Mouse (Mus musculus) E14TG2a.4 (cell line): ENCODE measurements around the gene Ghsr.

Experiments used
- H3K27me3 ChIP-seq: 2 replicates; pipeline ENCODE4 v1.6.1; 2014; ENCODE audit warnings: low read length, control low read depth; ENCODE audit not compliant: insufficient read depth
- H3K36me3 ChIP-seq: 2 replicates; pipeline ENCODE4 v1.6.1; 2014; ENCODE audit warnings: low read length, control low read depth; ENCODE audit not compliant: insufficient read depth
- H3K4me1 ChIP-seq: replicated peaks from 2 replicates; pipeline ENCODE4 v1.6.1; 2014; ENCODE audit warnings: low read depth, low read length, control low read depth
- H3K4me3 ChIP-seq: replicated peaks from 2 replicates; pipeline ENCODE4 v1.5.1; 2014; ENCODE audit warnings: mild to moderate bottlenecking, low read length
- H3K9me3 ChIP-seq: 2 replicates; pipeline ENCODE4 v1.6.1; 2014; ENCODE audit warnings: low read length, control low read depth
- CTCF ChIP-seq: conservative IDR thresholded peaks from 2 replicates; pipeline ENCODE4 v1.5.1; 2014; ENCODE audit warnings: low read length
- NANOG ChIP-seq: IDR thresholded peaks from 2 replicates; pipeline ENCODE4 v1.6.1; 2014; ENCODE audit warnings: borderline replicate concordance, low read length, mixed read lengths
- POU5F1 ChIP-seq: IDR thresholded peaks from 2 replicates; pipeline ENCODE4 v1.6.1; 2014; ENCODE audit warnings: low read length, borderline replicate concordance

Ghsr gene

GRCm38 (mm10) chr3:27422521-27422920 is 51.4 kb downstream of the Ghsr start:
- no peak overlapping the region for H3K4me3 ChIP-seq
- peaks cover 16% of the 10 kb centered on the region for H3K36me3 ChIP-seq
- H3K4me1 ChIP-seq, result peaks cover 9% of the 10 kb centered on the region
- no peak for TF ChIP-seq CTCF
- no peak for TF ChIP-seq POU5F1
- no peak for TF ChIP-seq NANOG
- H3K27me3 ChIP-seq, result no peaks in the 10 kb centered on the region
- no peaks in the 10 kb centered on the region for H3K9me3 ChIP-seq

DNA sequence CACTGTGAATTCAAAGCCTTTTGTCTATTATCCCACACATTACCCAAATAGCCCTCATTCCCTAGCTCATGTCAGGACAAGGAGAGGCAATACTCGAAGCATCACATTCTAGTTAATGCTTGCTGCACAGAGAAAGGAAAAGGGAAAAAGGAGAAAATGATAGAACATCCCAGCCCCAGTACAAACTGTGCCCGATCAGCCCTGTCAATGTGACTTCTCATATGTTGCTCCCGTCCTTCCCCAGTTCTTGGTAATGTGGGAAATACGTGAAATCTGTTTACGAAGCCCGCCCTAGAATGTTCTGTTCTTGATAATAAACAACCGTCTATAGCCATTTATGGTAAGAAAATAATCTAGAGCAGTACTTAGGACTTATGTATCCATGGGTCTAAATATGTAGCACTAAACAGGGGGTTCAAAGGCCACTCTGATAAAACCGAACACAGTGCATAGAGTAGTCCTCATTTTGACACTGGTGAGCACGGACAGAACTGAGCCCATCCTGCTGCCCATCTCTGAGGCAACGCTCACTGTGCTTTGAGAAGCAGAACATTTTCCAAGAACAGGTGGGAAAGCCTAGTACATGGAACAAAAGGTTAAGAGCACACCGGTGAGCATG is 53.0 kb downstream of the Ghsr start:
- no peak for TF ChIP-seq NANOG
- no peak for TF ChIP-seq CTCF
- no peak for TF ChIP-seq POU5F1
- Histone ChIP-seq H3K27me3 (no peaks in the 10 kb centered on the region), H3K4me3 (no peak overlapping the region), H3K9me3 (no peaks in the 10 kb centered on the region), H3K4me1 (peaks cover 9% of the 10 kb centered on the region), H3K36me3 (peaks cover 21% of the 10 kb centered on the region)

DNA sequence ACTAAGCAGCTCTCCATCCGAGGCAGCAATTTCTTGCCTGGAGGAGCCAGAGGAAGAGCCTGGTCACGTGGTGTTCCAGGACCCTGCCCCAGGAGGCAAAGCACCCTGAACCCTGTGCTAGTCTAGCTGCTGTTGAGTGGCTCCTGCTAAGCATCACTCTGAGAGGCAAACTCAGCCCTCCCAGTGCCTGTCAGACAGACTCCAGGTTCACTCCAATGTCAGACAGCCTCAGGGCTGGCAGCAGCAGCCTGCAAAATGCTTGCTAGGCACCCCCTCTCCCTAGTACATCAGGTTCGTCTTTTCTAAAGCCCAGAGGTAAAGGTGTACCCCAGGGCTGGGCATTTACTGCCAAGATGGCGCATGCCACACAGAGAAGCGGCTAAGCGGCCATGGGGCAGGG is 56.3 kb downstream of the Ghsr start:
- Histone ChIP-seq H3K4me1 (peaks cover 18% of the 10 kb centered on the region), H3K9me3 (no peaks in the 10 kb centered on the region), H3K4me3 (no peak overlapping the region), H3K27me3 (no peaks in the 10 kb centered on the region), H3K36me3 (peaks cover 20% of the 10 kb centered on the region)
- no peak for TF ChIP-seq NANOG
- TF ChIP-seq POU5F1, result no peak
- TF ChIP-seq CTCF, result no peak
